Mouse (Mus musculus) adrenal gland, postnatal 10 days (tissue): ENCODE data around the gene Trip12. TPM values are rescaled to one million over a fixed set of nuclear protein-coding genes. Genes with fewer than 3 reads are reported as not detected.
A peak's percentile ranks its signal among the peaks of the same experiment; 100 is the strongest.

Experiments used
- DNase-seq: peaks from one replicate; pipeline ENCODE4 v3.0.0; 2021; ENCODE audit warnings: mixed read lengths
- total RNA-seq, 2 experiments: library from RNA; stranded (reverse); gene quantifications; 2 replicates each; pipeline ENCODE4 v1.2.3; 2021

Gene Trip12
- total RNA-seq, 2 experiments from 2014 or later: 195 to 219 TPM

DNA sequence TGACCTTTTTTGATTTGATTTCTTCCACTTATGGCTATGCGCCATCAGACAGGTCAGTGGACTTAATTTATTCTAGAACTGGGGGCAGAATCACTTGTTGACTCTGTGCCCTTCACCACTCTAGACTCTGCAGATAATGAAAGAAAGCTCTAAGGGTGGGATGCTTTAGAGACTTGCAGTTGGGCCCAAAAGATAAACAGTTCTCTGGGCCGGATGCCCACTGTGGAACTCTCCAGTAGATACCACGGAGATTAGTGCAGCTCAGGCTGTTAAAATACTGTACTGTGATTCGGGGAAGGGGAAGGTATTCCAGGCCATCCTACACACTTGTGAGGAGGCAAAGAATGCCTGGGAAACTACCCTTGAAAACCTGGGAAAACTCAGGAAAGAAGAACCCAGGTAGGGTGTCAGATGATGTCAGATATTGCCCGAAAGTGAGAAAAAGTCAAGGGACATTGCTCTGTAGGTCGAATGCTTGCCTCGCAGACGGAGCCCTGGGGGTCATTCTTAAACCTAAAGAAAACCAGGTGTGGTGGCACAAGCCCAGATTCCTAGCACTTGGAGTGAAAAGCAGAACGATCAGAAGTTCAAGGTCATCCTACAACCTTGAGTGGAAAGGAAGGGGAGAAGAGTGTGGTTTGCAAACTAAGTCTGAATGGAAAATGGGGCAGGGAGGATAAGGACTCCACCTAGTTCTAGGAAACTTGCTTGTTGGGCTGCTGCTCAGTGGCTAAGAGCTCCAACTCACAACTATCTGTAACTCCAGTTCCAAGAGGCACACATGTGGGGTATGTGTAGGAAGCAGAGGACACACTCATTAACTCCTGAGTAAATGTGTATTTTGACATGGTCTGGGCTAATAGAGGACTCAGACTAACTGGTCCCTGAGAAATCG, 20.3 kb upstream of the Trip12 start:
- no peak for DNase-seq

DNA sequence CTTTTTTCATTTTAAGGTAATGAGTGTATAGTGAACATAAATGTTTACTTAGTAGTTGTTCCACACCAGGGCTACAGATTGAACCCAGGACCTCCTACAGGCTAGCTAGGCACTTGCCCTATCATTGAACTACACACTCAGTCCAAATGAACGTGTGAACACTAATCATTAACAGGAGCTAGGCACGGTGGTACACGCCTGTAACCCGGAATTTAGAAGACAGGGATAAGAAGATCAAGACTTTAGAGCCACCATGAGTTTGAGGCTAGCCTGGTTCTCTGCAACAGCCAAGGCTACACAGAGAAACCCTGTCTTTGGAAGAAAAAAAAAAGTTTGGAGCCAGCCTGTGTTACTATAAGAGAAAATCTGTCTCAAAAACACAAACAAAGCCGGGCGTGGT, 19.3 kb upstream of the Trip12 start:
- DNase-seq: no peak

DNA sequence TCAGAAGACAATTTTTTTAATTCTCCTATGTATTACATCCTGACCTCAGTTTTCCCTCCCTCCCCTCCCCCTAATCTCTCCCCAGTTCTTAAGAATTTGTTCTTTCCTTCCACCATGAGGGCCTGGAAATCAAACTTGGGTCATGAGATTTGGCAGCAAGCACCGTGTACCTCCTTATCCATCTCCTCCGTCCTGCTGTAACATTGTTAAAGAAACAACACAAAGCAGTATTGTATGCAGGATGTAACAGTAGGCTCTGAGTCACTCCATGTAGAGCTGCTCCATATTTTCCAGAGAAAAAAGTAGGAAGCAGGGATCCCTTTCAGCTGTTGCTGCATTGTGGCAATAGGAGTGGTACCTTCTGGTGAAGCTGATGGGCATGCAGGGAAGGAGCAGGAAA, 15.4 kb upstream of the Trip12 start:
- DNase-seq: no peak

DNA sequence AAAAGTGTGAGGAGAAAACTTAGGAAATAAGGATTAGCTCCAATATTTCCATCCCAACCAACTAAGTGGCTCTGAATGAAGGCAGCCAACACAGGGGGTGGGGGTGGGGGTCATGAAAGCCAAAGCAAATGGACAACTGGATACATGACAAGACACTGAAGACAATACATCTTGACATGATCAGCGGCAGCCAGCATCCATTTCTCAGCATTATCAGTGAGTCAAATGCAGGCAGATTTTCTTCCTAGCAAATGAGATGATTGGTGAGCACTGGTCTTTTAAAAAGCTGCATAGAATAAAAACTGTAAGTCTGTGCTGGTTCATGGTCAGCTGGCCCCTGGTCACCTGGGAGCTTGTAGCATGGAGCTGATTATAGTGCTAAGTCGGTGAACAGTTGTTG, 14.7 kb upstream of the Trip12 start:
- DNase-seq: no peak

DNA sequence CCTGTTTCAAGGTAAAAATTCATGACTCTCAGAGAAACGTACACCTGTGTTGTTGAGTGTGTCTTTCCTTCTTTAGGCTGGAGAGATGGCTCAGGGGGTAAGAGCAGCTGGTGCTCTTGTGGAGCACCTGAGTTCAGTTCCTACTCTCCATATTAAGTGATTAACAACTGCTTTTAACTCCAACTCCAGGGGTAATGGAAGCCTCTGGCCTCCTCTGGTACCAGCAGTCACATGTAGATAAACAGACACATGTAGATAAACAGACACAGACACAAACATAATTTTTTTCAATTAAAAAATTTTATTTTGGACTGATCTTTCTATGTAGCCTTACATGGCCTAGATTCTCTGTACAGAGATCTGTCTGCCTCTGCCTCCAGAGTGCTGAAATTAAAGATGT, 13.4 kb upstream of the Trip12 start:
- no peak for DNase-seq

DNA sequence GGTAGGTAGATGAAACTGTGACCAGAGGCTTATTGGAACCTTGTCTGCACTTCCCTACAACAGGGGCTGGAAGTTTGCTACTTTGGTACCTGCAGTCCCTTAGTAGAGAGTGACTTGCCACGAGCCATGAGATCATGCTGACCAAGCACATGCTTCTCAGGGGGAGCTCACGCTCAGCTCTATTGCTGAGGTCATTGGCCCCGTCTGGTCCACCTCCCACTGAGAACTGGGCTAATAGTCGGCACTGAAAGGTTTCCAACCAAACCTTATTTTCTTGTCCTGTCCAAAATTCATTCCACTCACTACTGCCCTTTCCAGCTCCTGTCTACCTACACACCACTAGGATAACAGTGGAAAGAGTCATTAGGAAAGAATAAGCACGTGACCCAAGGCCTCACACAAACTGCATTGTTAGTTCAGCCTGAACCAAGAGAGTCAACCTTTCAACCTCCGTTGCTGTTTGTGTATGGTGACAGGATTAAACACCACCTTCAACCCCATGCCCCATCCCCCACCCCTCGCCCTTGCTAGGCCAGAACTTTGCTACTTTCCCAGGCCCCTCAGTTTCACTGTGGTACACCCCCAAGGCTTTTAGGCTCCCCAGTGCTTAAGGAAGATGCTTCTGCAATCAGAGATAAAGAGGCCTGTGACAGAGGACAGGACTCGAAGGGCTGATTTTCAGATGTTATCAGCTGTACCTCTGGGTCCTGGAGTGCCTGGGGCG, 11.4 kb upstream of the Trip12 start:
- DNase-seq: no peak

DNA sequence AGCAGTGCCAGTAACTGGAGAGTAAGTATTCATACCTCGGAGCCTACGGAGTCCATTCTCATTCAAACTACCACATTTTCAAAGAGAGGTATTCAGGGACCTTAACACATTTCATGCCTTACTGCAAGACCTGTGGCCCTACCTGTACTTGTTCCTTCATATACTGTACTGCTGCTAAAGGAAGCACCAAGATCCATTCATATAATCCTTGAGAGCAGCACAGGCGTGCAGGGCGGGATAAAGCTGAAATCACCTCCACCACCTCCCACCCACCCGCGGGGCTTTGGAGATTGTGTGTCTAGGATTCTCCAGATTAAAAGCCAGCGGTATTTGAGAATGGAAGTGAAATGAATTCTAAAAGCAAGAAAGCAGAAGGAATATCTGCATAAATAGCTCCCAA, 10.2 kb upstream of the Trip12 start:
- DNase-seq: no peak

DNA sequence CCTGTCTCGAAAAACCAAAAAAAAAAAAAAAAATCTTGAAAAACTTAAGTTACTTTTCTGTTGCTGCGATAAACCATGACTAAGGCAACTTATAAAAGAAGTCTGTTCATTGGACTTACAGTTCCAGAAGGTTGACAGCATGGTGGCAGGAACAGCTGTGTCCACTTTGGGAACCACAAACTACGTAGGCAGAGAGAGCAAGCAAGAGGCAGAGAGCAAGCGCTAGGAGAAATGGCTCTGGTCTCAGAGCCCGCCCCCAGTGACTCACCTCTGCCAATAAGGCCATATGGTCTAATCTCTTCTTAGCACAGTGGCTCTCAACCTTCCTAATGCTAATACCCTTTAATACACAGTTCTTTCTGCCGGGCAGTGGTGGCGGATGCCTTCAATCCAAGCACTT, 9.5 kb upstream of the Trip12 start:
- no peak for DNase-seq

DNA sequence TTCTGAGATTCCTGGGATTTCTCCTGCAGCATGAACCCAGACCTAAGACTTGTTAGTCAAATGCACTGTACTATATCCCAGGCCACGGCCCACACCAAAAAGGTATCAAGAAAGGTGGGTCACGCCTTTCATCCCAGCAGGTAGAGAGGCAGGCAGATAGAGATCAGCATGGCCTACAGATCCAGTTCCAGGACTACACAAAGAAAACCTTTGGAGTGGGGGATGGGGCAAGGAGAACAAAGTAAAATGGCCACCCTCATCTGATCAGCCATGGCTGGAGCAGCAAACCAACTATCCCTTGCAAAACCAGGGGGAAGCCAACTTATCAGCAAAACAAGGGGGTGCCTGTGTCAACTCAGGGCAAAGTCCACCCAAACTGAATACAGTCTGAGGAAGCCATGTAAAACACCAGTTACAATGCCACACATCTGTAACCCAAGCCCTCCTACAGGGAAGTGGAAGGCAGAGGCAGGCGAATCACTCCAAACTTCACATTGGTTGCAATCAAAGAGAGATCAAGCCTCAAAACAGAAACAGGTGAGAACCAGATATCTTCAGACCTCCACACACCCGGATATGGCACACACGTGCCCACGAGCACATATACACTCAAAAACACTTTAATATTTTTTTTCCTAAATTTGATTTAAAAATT, 8.6 kb upstream of the Trip12 start:
- DNase-seq: no peak

DNA sequence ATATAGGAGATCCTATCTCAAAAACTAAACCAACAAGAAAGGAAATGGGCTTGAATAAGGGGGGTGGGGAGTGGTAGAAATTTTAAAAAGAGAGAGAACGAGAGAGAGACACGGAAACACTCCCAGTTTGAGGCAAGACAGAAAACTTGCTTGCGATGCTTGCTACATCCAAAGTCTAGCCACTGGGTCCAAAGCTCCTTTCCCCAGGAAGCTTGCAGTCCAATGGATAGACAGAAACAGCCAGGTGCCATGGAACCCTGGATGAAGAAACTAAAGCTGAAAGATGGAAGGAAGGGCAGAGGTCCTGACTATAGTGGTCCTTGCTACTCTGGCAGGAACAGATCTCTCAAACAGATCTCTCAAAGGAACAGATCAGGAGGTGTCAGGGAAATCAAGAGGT, 8.0 kb upstream of the Trip12 start:
- no peak for DNase-seq

DNA sequence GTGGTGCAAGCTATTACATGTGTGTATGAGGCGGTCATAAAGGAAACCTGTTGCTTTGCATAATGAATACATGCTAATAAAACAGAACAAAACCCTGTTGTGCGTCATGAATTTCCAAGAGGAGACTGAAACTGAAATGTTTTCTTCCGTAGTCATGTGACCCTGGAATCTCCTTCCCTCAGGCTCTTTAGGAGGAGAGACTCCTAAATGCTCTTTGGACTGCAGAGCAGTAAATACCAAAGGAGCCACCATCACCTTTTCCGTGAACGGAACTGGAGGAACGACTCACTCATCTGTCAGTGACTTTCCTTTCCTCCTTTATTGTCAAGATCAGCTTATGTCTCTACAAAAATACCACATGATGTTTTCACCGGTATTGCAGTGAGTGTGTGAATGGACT, 7.4 kb upstream of the Trip12 start:
- DNase-seq: no peak

DNA sequence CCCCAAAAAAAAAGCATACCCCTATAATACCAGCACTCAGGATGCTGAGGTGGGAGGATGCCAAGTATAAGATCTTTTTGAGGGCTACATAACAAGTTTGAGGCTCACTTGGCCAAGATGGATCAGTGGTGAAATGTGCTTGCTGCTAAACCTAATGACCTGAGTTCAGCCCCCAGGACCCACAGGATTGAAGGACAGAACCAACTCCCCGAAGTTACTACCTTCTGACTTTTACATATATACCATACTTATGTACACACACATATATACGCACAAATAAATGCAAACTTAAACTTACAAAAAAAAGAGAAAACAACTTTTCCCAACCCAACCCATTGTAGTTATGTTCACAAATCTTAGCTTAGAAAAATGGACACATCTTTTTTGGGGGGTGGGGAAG, 3.0 kb upstream of the Trip12 start:
- no peak for DNase-seq

DNA sequence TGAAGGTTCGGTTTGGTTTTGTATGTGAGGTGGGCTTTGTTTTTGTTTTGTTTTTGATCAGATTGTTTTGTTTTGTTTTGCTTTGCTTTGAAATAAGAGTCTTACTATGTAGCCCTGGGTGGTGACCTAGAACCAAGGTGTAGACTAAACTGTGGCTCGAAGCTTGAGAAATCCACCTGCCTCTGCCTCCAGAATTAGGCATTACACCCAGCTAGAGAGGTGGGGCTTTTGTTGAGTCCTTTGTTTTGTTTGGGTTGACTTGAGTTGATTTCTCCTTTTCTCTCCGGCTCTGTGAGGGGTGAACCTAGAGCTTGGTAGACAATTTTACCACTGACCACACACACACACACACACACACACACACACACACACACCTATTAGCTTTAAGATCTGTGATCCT, 745 bp upstream of the Trip12 start:
- no peak for DNase-seq

DNA sequence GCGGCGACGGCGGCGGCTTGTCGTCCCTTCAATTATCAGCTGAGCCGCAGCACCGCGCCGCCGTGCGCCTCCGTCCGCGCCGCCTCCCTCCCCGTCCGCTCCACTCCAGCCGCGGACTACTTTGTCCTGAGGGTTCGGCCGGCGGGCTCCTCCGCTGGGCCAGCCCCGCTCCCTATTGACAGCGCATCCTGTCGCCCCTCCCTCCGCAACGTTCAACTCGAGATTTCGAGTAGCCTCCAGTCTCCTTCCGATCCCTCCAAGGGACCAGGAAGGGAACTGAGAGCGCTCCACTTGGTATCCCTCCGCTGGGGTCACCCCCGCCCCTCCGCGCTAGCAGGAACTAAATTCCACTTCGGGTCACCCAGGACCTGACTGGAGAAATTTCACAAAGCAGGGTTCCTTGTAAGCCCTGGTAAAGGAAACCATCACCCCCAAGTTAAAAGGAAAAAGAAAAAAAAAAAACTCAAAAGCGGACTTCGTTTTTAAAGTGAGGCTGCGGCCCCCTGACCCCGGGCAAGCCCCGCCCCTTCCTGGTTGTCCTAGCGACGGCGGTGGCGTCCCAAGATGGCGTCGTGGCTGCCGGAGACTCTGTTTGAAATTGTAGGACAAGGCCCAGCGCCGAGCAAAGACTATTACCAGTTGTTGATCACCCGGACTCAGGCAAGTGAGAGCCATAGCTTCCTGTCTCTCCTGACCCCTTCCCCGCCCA, 853 bp downstream of the Trip12 start, which contains the start of gene Fbxo36:
Gene Fbxo36 (plus strand): TSS at position 533 of the 709 bp plus-strand sequence.
- DNase-seq: peak; percentile 96

DNA sequence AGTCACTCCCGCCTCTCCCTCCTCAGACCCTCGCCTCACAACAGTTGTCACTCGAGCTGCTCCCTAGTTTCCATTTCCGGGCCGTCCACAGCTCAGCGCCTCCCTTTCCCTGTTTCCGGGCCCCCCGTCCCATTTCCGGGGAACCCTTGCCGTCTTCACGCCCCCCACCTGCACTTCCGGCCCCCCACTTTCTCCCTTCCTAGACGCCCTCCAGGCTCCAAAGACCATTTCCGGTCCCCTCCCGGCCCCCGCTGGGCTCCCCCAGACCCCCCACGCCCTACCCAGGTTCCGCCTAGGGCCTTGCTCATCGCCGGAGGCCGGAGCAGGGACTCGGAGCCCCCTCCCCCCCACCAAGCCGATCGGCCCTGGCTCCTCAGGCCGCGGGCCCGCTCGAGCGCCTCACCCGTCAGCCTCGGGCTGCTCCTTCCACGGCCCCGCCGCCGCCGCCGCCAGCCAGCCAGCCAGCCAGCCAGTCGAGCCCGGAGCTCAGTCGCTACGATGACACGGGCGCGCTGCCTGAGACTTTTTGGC, 1.6 kb downstream of the Trip12 start:
- DNase-seq: peak; percentile 82

DNA sequence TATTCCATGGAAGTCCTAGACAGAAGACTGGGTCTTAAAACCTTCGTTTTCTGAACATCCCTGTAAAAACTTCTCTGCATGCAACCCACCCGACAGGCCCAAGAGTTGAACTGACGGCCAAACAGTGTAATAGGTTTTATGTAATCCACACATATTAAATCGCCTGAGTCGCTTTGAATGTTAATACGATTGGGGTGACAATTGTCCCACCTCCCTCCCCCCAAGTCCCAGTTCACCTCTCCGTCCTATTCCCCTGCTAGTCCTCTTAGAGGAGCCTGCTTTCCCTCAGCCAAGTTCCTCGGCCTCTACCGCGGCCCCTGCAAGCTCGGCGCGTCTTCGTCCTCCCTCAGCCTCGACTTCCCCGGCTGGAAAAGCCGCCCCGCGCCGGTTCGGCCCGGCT, 2.2 kb downstream of the Trip12 start:
- no peak for DNase-seq

DNA sequence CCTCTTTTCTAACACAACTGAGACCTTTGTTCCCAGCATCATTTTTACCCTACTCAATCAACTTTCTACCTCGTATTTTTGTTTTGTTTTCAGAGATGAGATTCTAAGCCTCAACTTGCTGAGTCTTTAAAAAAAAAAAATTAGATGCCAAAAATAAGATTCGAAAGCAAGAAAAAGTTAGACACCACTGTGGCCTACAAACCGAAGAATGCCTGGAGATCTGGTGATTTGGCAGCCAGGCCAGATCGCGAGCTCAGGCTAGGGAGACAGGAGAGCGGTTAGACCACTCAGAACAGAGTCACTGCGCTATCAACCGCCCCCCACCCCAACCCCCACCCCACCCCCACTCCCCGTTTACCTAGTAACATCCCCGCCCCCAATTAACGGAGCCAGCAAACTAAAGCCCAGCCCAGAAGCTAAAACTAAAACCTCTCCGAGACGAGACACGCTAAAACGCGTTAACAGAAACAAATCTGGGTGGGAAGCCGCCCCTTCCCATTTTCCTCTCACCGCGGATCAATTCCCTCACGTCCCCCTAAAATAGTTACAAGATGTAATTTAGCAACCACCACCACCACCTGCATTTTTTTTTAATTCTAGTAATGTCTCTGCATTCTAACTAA, 2.7 kb downstream of the Trip12 start:
- peak; percentile 9 for DNase-seq

DNA sequence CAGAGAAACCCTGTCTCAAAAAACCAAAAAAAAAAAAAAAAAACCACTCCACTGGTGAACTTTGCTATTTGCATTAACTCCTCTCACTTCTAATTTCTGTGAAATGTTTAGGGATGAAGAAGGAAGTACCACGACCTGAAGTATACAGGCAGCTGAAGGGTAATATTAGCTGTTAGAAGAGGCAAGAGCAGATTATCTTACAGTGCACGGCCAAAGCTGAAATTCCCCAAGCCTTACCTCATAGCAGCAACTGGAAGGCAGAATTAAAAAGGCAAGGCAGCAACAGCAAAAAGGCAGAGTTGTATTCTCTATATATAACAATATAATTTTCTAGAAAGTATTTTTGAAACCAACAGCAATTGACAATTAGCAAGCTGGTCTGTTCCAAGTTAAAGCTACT, 15.2 kb downstream of the Trip12 start:
- DNase-seq: no peak

DNA sequence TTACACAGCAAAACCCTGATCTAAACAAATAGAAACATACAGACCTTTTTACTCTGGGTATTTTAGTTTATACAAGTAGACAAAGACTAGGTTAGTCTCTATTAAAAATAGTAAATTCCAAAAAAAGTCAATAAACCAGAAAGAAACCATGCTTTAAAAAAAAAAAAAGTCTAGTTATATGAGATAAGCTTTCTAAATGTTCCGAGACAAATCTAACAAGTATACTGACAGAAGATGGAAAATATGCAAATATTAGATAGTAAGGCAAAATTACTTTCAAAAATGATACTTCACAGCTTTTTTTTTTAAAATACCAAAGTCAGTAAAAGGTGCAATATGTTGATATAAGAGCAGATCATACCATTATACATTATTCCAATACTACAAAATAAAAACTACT, 22.7 kb downstream of the Trip12 start:
- DNase-seq: no peak

DNA sequence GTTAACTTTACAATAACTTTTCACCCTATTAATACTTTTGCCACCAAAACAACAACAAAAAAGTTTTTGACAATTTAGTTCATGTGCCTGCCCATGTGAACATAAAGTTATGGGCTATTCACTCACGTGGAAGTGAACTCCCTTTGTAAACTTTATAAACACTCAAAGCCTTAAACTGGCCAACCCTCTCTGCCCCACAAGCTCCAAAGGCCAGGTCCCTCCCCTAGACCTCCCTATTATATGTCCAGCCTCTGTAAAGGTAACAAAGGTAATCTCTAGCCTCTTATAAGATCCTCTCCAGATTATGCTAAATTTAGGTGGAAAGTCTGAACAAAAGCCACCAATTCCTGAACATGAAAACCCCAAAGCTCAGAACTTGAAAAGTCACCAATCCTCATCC, 36.5 kb downstream of the Trip12 start:
- no peak for DNase-seq

DNA sequence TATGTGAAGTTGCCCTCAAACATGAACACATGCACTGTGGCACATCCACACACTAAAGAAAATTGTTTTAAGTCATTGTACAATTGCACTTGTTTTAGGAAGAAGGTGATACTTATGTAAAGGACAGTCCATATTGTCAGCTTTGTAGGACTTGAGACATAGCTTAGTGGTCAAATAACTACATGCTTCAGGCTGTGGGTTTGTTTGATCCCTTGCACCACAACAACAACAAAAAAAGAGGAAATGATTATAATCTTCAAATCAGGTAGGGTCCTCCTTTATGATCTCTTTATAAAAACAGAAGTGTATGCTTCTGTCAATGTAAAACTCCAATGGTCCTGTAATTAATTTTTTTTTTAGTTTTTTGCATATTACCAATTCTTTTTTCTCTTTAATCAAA, 41.1 kb downstream of the Trip12 start:
- DNase-seq: no peak

DNA sequence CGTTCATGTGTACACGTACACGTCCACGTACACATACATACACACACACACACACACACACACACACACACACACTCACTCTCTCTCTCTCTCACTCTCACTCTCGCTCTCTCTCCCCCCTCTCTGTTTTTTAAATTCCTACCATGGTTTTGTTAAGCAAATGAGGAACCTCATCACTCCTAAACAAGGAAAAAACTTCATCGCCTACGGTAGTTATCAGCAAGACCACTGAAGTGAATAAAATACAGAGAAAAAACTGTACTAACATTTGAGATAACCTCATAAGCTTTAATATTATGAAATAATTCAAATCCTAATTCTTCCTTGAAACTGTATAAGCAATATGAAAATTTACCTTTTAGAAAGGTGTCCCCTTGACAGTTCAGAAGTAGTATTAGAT, 45.0 kb downstream of the Trip12 start:
- DNase-seq: no peak
